Mouse (Mus musculus) liver, embryonic 14.5 days (tissue): ENCODE results near the gene Chd4. TPM values are rescaled to one million over a fixed set of nuclear protein-coding genes. Genes with fewer than 3 reads are reported as not detected.

ENCODE experiments used
- ATAC-seq: fragments of 200-750 bp; cut with Nextera tagmentation; 2 replicates; pipeline ENCODE4 v1.8.0; 2017; ENCODE audit warnings: moderate number of reproducible peaks, mild to moderate bottlenecking, moderate library complexity; ENCODE audit not compliant: insufficient read depth
- DNase-seq, 3 experiments: peaks; one replicate each; pipeline ENCODE4 v3.0.0-alpha.2; 2012 to 2013; ENCODE audit warnings: low read depth in 3 of 3, low spot score in 3 of 3
- H3K27ac ChIP-seq: fragments of 300-500 bp; sonication (generic); 2 replicates; pipeline ENCODE4 v1.5.1; 2014; ENCODE audit warnings: moderate library complexity, mild to moderate bottlenecking, control low read depth, inconsistent platforms
- H3K27me3 ChIP-seq: fragments of 300-500 bp; sonication (generic); 2 replicates; pipeline ENCODE4 v1.6.1; 2014; ENCODE audit warnings: mild to moderate bottlenecking, low read length, moderate library complexity; ENCODE audit not compliant: control insufficient read depth, insufficient read depth
- H3K36me3 ChIP-seq: fragments of 300-500 bp; sonication (generic); replicated peaks from 2 replicates; pipeline ENCODE4 v1.6.1; 2014; ENCODE audit warnings: low read depth; ENCODE audit not compliant: control insufficient read depth, insufficient read depth
- H3K4me1 ChIP-seq, 2 experiments: fragments of 200-500 bp in 1 of 2; fragments of 300-500 bp in 1 of 2; sonication (generic) in 1 of 2; replicated peaks; 2 replicates each; pipeline ENCODE4 v1.6.1; 2012 to 2014; ENCODE audit warnings: antibody characterized with exemption in 1 of 2, inconsistent platforms in 1 of 2, low read length in 1 of 2; ENCODE audit not compliant: control insufficient read depth in 2 of 2, insufficient read depth in 2 of 2
- H3K4me2 ChIP-seq: fragments of 300-500 bp; sonication (generic); 2 replicates; pipeline ENCODE4 v1.6.1; 2014; ENCODE audit warnings: low read depth, mild to moderate bottlenecking, control low read depth, moderate library complexity
- H3K4me3 ChIP-seq, 2 experiments: fragments of 200-500 bp in 1 of 2; fragments of 300-500 bp in 1 of 2; sonication (generic) in 1 of 2; 2 replicates each; pipeline ENCODE4 v1.5.1; 2012 to 2014; ENCODE audit warnings: low read depth in 2 of 2, low read length in 2 of 2, mild to moderate bottlenecking in 2 of 2, control low read depth in 1 of 2, inconsistent platforms in 1 of 2, moderate library complexity in 1 of 2; ENCODE audit not compliant: insufficient read depth in 1 of 2
- H3K9ac ChIP-seq: fragments of 300-500 bp; sonication (generic); replicated peaks from 2 replicates; pipeline ENCODE4 v1.6.1; 2014; ENCODE audit warnings: mild to moderate bottlenecking, control low read depth, moderate library complexity
- H3K9me3 ChIP-seq: fragments of 300-500 bp; sonication (generic); 2 replicates; pipeline ENCODE4 v1.6.1; 2016; ENCODE audit warnings: low read length, mixed read lengths; ENCODE audit not compliant: control insufficient read depth
- CTCF ChIP-seq: IDR thresholded peaks from 2 replicates; pipeline ENCODE4 v1.5.1; 2016; ENCODE audit warnings: antibody characterized with exemption, low read depth, control low read depth
- EP300 ChIP-seq: IDR thresholded peaks from 2 replicates; pipeline ENCODE4 v1.6.1; 2016; ENCODE audit warnings: antibody characterized with exemption, low read depth
- WGBS: fragments of 180-500 bp; shearing (Covaris S2); extraction: QIAGEN DNeasy Blood & Tissue Kit; methylation state at CpG from one replicate; pipeline ENCODE4 v1.1.7; 2014; ENCODE audit not compliant: insufficient replicate concordance; 5-methylcytosine and 5-hydroxymethylcytosine counted together
- polyA plus RNA-seq, 2 experiments: library from polyadenylated mRNA; depleted of rRNA in 1 of 2; stranded (reverse) in 1 of 2; unstranded in 1 of 2; fragments of >200 nt; fragmentation: Nextera tagmentation in 1 of 2; extraction: Ambion mirVana in 1 of 2; gene quantifications; 2 replicates each; pipeline versions ENCODE4 v1.2.1 to v1.2.3; 2012 to 2014

The Chd4 gene
- polyA plus RNA-seq, 2 experiments = 19.7 to 24.7 TPM

- DNase-seq (peak; percentile 87 to 88 (median 88)), ATAC-seq (peak; percentile 95)
- no peaks in the 10 kb centered on the region for H3K9me3 ChIP-seq
- under 1% methylated on average over 16 of the region's 16 CpGs for WGBS
- H3K27me3 ChIP-seq = no peaks in the 10 kb centered on the region
- H3K4me2 ChIP-seq = peak within 1 kb of the TSS; percentile 75
- peaks cover 18 to 29% of the 10 kb centered on the region in 2 experiments for H3K4me1 ChIP-seq
- peaks cover 26% of the 10 kb centered on the region for H3K36me3 ChIP-seq
- no peak for TF ChIP-seq EP300
- peak; percentile 75 for TF ChIP-seq CTCF
- peak within 1 kb of the TSS; percentile 66 for H3K27ac ChIP-seq
- H3K4me3 ChIP-seq = peak within 1 kb of the TSS; percentile 77 to 95
- peak within 1 kb of the TSS; percentile 87 for H3K9ac ChIP-seq
Measured at GRCm38 (mm10) chr6:125145001-125145400, 49.2 kb downstream of the Chd4 start, which contains the start of gene Iffo1. Gene Iffo1 (plus strand): TSS chr6:125145241.

GRCm38 (mm10) chr6:125145479-125145951 lies 49.7 kb downstream of the Chd4 start:
- Histone ChIP-seq H3K27ac (peak overlapping the region; percentile 66), H3K4me3 (peak overlapping the region; percentile 77 to 95), H3K27me3 (no peaks in the 10 kb centered on the region), H3K9ac (peak overlapping the region; percentile 87), H3K4me1 (peaks cover 18 to 29% of the 10 kb centered on the region in 2 experiments), H3K4me2 (peak overlapping the region; percentile 75), H3K9me3 (no peaks in the 10 kb centered on the region), H3K36me3 (peaks cover 20% of the 10 kb centered on the region)
- no peak for DNase-seq
- ATAC-seq = peak; percentile 78
- TF ChIP-seq EP300 (no peak), CTCF (no peak)
- WGBS = 1% methylated on average over 35 of the region's 35 CpGs

GRCm38 (mm10) chr6:125146148-125146547 lies 50.4 kb downstream of the Chd4 start:
- WGBS = 50% methylated on average over 7 of the region's 7 CpGs
- H3K27me3 ChIP-seq = no peaks in the 10 kb centered on the region
- peaks cover 14% of the 10 kb centered on the region for H3K36me3 ChIP-seq
- H3K4me2 ChIP-seq = peak overlapping the region; percentile 75
- peak overlapping the region; percentile 87 for H3K9ac ChIP-seq
- H3K9me3 ChIP-seq = no peaks in the 10 kb centered on the region
- TF ChIP-seq CTCF (no peak), EP300 (no peak)
- peak overlapping the region; percentile 31 to 95; a peak in 3 of 4 replicates for H3K4me3 ChIP-seq
- DNase-seq (no peak), ATAC-seq (no peak)
- no peak overlapping the region for H3K27ac ChIP-seq
- peaks cover 18 to 29% of the 10 kb centered on the region in 2 experiments for H3K4me1 ChIP-seq

- Histone ChIP-seq H3K27ac (no peak overlapping the region), H3K27me3 (no peaks in the 10 kb centered on the region), H3K9me3 (no peaks in the 10 kb centered on the region), H3K4me1 (peaks cover 18 to 29% of the 10 kb centered on the region in 2 experiments), H3K4me3 (no peak overlapping the region), H3K36me3 (peaks cover 8% of the 10 kb centered on the region), H3K4me2 (peak overlapping the region; percentile 75), H3K9ac (no peak overlapping the region)
- ATAC-seq (no peak), DNase-seq (no peak)
- WGBS = 53% methylated on average over 4 of the region's 4 CpGs
- TF ChIP-seq CTCF (no peak), EP300 (no peak)
Measured at GRCm38 (mm10) chr6:125146797-125147196, 51.0 kb downstream of the Chd4 start.

- H3K9ac ChIP-seq = no peak overlapping the region
- 62% methylated on average over 10 of the region's 10 CpGs for WGBS
- H3K36me3 ChIP-seq = peaks cover 4% of the 10 kb centered on the region
- H3K4me1 ChIP-seq = peaks cover 20 to 33% of the 10 kb centered on the region in 2 experiments
- no peak for ATAC-seq
- TF ChIP-seq CTCF (no peak), EP300 (no peak)
- no peak overlapping the region for H3K4me2 ChIP-seq
- DNase-seq = no peak
- H3K27ac ChIP-seq = no peak overlapping the region
- no peaks in the 10 kb centered on the region for H3K9me3 ChIP-seq
- no peaks in the 10 kb centered on the region for H3K27me3 ChIP-seq
- H3K4me3 ChIP-seq = no peak overlapping the region
Measured at GRCm38 (mm10) chr6:125147329-125147728, 51.5 kb downstream of the Chd4 start.
